ENCODE assay signal across 8 mouse cellular contexts in the genomic region with DNA sequence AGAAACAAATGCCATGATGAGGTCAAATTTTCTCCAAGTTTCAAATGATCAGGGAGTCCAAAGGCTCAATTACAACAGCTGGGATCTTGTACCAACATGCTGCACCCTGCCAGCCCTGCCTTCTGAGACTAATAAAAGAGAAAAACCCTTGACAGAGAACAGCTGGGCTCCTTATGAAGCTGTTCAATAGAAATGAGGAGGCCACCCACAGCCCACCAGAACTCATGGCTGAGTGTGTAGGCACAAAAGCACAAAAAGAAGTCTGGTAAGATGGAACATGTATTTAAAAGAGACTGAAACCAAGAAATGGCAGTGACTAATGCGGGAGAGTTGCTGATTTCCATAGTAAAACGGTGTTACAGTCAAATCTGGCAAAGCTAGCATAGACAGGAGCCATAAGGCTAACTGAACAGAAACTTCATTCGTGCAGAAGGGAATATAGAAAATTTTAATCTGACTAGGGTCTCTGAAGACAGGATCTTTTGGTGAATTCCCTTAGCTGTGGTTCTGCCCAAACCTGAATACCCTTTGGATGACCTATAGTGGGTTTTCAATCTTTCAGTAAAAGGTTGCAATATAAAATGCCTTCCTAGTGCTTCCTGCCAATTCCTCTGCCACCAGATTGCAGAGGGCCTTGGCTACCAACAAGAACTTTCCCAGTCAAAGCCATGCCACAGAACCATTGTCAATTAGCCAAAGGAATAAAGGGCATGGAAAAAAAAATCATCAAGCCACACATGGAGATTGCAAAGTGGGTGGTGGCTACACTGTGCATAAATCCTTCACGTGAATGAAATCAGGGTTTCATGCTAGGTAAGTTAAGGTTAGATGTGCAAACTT.
A peak's percentile ranks its signal among the peaks of the same experiment; 100 is the strongest.
DNase-seq lines count a peak whose midpoint lies in the region; ATAC-seq and TF ChIP-seq lines count a peak whose summit lies in the region.

No protein-coding gene starts in this region.

- H3K9ac ChIP-seq in heart, adult 2 months (ENCODE audit: low read depth, low read length), result no peak overlapping the region
- H3K9ac ChIP-seq in heart, embryonic 11.5 days (ENCODE audit: low read depth, low read length), result no peak overlapping the region
- no peak overlapping the region for H3K9ac ChIP-seq in embryonic facial prominence, embryonic 11.5 days (replicated peaks; ENCODE audit: low read length)
- no peak overlapping the region for H3K9ac ChIP-seq in heart, embryonic 15.5 days
- no peak overlapping the region for H3K9ac ChIP-seq in lung, embryonic 15.5 days
- no peak overlapping the region for H3K9ac ChIP-seq in stomach, postnatal 0 days (ENCODE audit: low read length)

- peaks cover 3% of the 10 kb centered on the region for H3K36me3 ChIP-seq in heart, adult 2 months (ENCODE audit: control insufficient read depth, insufficient read depth, low read length)
- H3K36me3 ChIP-seq in heart, embryonic 11.5 days (ENCODE audit: control insufficient read depth, insufficient read depth, low read length), result no peaks in the 10 kb centered on the region
- no peaks in the 10 kb centered on the region for H3K36me3 ChIP-seq in embryonic facial prominence, embryonic 11.5 days (replicated peaks; ENCODE audit: control insufficient read depth, insufficient read depth, low read depth, low read length)
- H3K36me3 ChIP-seq in heart, embryonic 15.5 days, result no peaks in the 10 kb centered on the region
- no peaks in the 10 kb centered on the region for H3K36me3 ChIP-seq in lung, embryonic 15.5 days
- H3K36me3 ChIP-seq in stomach, postnatal 0 days (ENCODE audit: control insufficient read depth, insufficient read depth, low read length), result no peaks in the 10 kb centered on the region

- H3K27me3 ChIP-seq in heart, adult 2 months (ENCODE audit: control insufficient read depth, insufficient read depth, low read length), result no peaks in the 10 kb centered on the region
- no peaks in the 10 kb centered on the region for H3K27me3 ChIP-seq in heart, embryonic 11.5 days (ENCODE audit: control insufficient read depth, insufficient read depth, low read length)
- H3K27me3 ChIP-seq in embryonic facial prominence, embryonic 11.5 days (ENCODE audit: control insufficient read depth, insufficient read depth, low read length), result no peaks in the 10 kb centered on the region
- H3K27me3 ChIP-seq in heart, embryonic 15.5 days, result no peaks in the 10 kb centered on the region
- H3K27me3 ChIP-seq in lung, embryonic 15.5 days, result no peaks in the 10 kb centered on the region
- no peaks in the 10 kb centered on the region for H3K27me3 ChIP-seq in stomach, postnatal 0 days (ENCODE audit: control insufficient read depth, insufficient read depth, low read length)

- DNase-seq in heart, adult 2 months, result peak; percentile 21 to 28
- DNase-seq in embryonic facial prominence, embryonic 11.5 days (ENCODE audit: low spot score), result peak; percentile 74
- DNase-seq in kidney, postnatal 14 days, result peak; percentile 37
- peak; percentile 17 for DNase-seq in stomach, postnatal 0 days (ENCODE audit: low spot score)
- DNase-seq in ovary, postnatal 14 days (ENCODE audit: low spot score), result no peak

- ATAC-seq in heart, embryonic 11.5 days (replicated peaks; ENCODE audit: insufficient number of reproducible peaks, low FRiP score, low TSS enrichment), result no peak
- ATAC-seq in embryonic facial prominence, embryonic 11.5 days (replicated peaks; ENCODE audit: insufficient number of reproducible peaks, low FRiP score, low TSS enrichment, low read depth), result 0 out of 2 replicates have a peak, but pooled peaks have one; percentile 59
- no peak for ATAC-seq in heart, embryonic 15.5 days (replicated peaks; ENCODE audit: insufficient number of reproducible peaks, insufficient read depth, low FRiP score, low read depth)
- peak; percentile 88 for ATAC-seq in lung, embryonic 15.5 days (ENCODE audit: borderline replicate concordance, extremely low read depth, low FRiP score, low TSS enrichment)
- ATAC-seq in stomach, postnatal 0 days (ENCODE audit: low FRiP score, low TSS enrichment), result no peak; the same call in 1 of the 2 replicates

- peak overlapping the region; percentile 47 for H3K27ac ChIP-seq in heart, adult 2 months
- H3K27ac ChIP-seq in heart, embryonic 11.5 days (ENCODE audit: low read depth, low read length), result no peak overlapping the region
- H3K27ac ChIP-seq in embryonic facial prominence, embryonic 11.5 days (replicated peaks; ENCODE audit: low read depth, low read length), result no peak overlapping the region
- H3K27ac ChIP-seq in heart, embryonic 15.5 days, result peak overlapping the region; percentile 57
- H3K27ac ChIP-seq in lung, embryonic 15.5 days, result peak overlapping the region; percentile 64
- H3K27ac ChIP-seq in stomach, postnatal 0 days (replicated peaks), result no peak overlapping the region

- H3K9me3 ChIP-seq in heart, embryonic 11.5 days (replicated peaks; ENCODE audit: control insufficient read depth, low read length), result no peaks in the 10 kb centered on the region
- H3K9me3 ChIP-seq in embryonic facial prominence, embryonic 11.5 days (replicated peaks; ENCODE audit: control insufficient read depth, low read length), result no peaks in the 10 kb centered on the region
- H3K9me3 ChIP-seq in heart, embryonic 15.5 days (replicated peaks), result no peaks in the 10 kb centered on the region
- no peaks in the 10 kb centered on the region for H3K9me3 ChIP-seq in lung, embryonic 15.5 days
- H3K9me3 ChIP-seq in stomach, postnatal 0 days (ENCODE audit: control insufficient read depth, low read length), result no peaks in the 10 kb centered on the region

- no peaks in the 10 kb centered on the region for H3K79me2 ChIP-seq in heart, adult 2 months (replicated peaks; ENCODE audit: control insufficient read depth, insufficient read depth, low read length)

- H3K4me3 ChIP-seq in heart, adult 2 months, result no peak overlapping the region
- H3K4me3 ChIP-seq in heart, embryonic 11.5 days (ENCODE audit: low read depth, low read length), result no peak overlapping the region
- no peak overlapping the region for H3K4me3 ChIP-seq in embryonic facial prominence, embryonic 11.5 days (ENCODE audit: low read depth, low read length)
- H3K4me3 ChIP-seq in heart, embryonic 15.5 days, result no peak overlapping the region
- no peak overlapping the region for H3K4me3 ChIP-seq in lung, embryonic 15.5 days
- no peak overlapping the region for H3K4me3 ChIP-seq in stomach, postnatal 0 days (ENCODE audit: low read depth, low read length)

- TF ChIP-seq EP300 in heart, adult 2 months (IDR thresholded peaks at IDR 0.05; ENCODE audit: insufficient read depth, low read depth, low read length), result no peak
- TF ChIP-seq EP300 in stomach, postnatal 0 days (optimal IDR thresholded peaks at IDR 0.05), result no peak

- H3K4me1 ChIP-seq in heart, adult 2 months (ENCODE audit: control insufficient read depth, insufficient read depth, low read length), result no peaks in the 10 kb centered on the region
- 0 out of 2 replicates have a peak, but pooled peaks cover 12% of the 10 kb centered on the region for H3K4me1 ChIP-seq in heart, embryonic 11.5 days (ENCODE audit: control insufficient read depth, insufficient read depth, low read length)
- no peaks in the 10 kb centered on the region for H3K4me1 ChIP-seq in embryonic facial prominence, embryonic 11.5 days (ENCODE audit: control insufficient read depth, insufficient read depth, low read length)
- H3K4me1 ChIP-seq in heart, embryonic 15.5 days (replicated peaks), result peaks cover 33% of the 10 kb centered on the region
- H3K4me1 ChIP-seq in lung, embryonic 15.5 days, result peaks cover 22% of the 10 kb centered on the region
- no peaks in the 10 kb centered on the region for H3K4me1 ChIP-seq in stomach, postnatal 0 days (replicated peaks; ENCODE audit: control insufficient read depth, insufficient read depth)

- no peak for TF ChIP-seq CTCF in heart, adult 2 months (IDR thresholded peaks at IDR 0.05)
- no peak for TF ChIP-seq CTCF in stomach, postnatal 0 days (IDR thresholded peaks at IDR 0.05; ENCODE audit: low read depth)

- TF ChIP-seq POLR2A in heart, adult 2 months (IDR thresholded peaks at IDR 0.05; ENCODE audit: insufficient read depth, low read depth, low read length), result no peak

- H3K4me2 ChIP-seq in heart, embryonic 11.5 days, result no peak overlapping the region
- no peak overlapping the region for H3K4me2 ChIP-seq in embryonic facial prominence, embryonic 11.5 days (ENCODE audit: low read depth, low read length)
- peak overlapping the region; percentile 15; the same call in 1 of the 2 replicates for H3K4me2 ChIP-seq in heart, embryonic 15.5 days
- H3K4me2 ChIP-seq in lung, embryonic 15.5 days, result peak overlapping the region; percentile 26; the same call in 1 of the 2 replicates
- peak overlapping the region; percentile 35 for H3K4me2 ChIP-seq in stomach, postnatal 0 days (replicated peaks; ENCODE audit: low read depth)

- WGBS in heart, adult 2 months, result 57% methylated on average over 4 of the region's 4 CpGs
- 70% methylated on average over 4 of the region's 4 CpGs for WGBS in heart, embryonic 11.5 days (ENCODE audit: insufficient replicate concordance)
- 64% methylated on average over 4 of the region's 4 CpGs for WGBS in embryonic facial prominence, embryonic 11.5 days
- WGBS in heart, embryonic 15.5 days, result 51% methylated on average over 4 of the region's 4 CpGs
- WGBS in lung, embryonic 15.5 days, result 42% methylated on average over 4 of the region's 4 CpGs
- WGBS in stomach, postnatal 0 days, result 31% methylated on average over 4 of the region's 4 CpGs

- intact Hi-C loops in heart, adult 2 months (cut with DNase I), result no loop called here

Comparison
In these comparisons a context has a peak if more than half of its experiments do, and no peak if none do; other contexts are left out.
1. H3K27ac ChIP-seq: peak in heart, adult 2 months (single experiment), heart, embryonic 15.5 days (single experiment) and lung, embryonic 15.5 days (single experiment); none in heart, embryonic 11.5 days (single experiment), embryonic facial prominence, embryonic 11.5 days (single experiment) and stomach, postnatal 0 days (single experiment).
2. H3K4me2 ChIP-seq: peak in heart, embryonic 15.5 days (single experiment), lung, embryonic 15.5 days (single experiment) and stomach, postnatal 0 days (single experiment); none in heart, embryonic 11.5 days (single experiment) and embryonic facial prominence, embryonic 11.5 days (single experiment).
3. ATAC-seq: peak in embryonic facial prominence, embryonic 11.5 days (single experiment) and lung, embryonic 15.5 days (single experiment); none in heart, embryonic 11.5 days (single experiment), heart, embryonic 15.5 days (single experiment) and stomach, postnatal 0 days (single experiment).